Mouse (Mus musculus) kidney, adult 2 months (tissue): ENCODE data around the gene Tmem232.

Source experiments
- CTCF ChIP-seq: fragments of 200-500 bp; conservative IDR thresholded peaks from 2 replicates; pipeline ENCODE4 v1.5.1; 2011; ENCODE audit warnings: low read depth, mild to moderate bottlenecking, control low read depth, low read length, moderate library complexity, mixed read lengths; ENCODE audit not compliant: insufficient read depth, insufficient read length
- POLR2A ChIP-seq: fragments of 200-500 bp; IDR thresholded peaks from one replicate; pipeline ENCODE4 v1.6.1; 2011; ENCODE audit warnings: low read depth, low read length, control low read depth

GRCm38 (mm10) chr17:65405309-65405708, 135.3 kb downstream of the Tmem232 start:
- TF ChIP-seq POLR2A (no peak), CTCF (no peak)
